Mouse (Mus musculus): Measurements from ENCODE around the gene Atp6v1a.

Gene Atp6v1a

GRCm38 (mm10) chr16:44139536-44140185 is at the start of gene Atp6v1a, which contains the start of gene Naa50:
Atp6v1a (minus strand) TSS chr16:44139705.
Naa50 (plus strand) TSS chr16:44139830.
- peak; percentile 94 for DNase-seq (ENCODE audit: low read depth, low spot score)

GRCm38 (mm10) chr16:44188766-44189165 is 49.3 kb upstream of the Atp6v1a start:
- DNase-seq (ENCODE audit: low read depth, low spot score): no peak

DNA sequence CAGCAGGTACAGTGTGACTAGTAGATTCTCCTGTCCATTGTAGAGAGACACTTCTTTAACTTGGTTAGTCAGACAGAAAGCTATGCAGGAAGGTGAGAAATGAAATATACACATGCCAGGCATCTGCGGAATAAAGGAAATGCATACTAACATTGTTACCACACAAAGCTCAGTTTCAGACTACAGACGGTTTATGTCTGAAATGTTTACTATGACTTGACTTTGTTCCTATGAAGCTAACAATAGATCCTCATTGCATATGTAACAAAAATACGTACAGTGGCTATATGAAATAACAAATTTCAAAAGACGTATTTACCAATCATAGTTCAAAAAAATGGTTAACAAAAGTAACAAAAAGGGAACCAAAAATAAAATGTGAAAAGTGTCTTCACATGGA is 47.7 kb upstream of the Atp6v1a start:
- no peak for DNase-seq (ENCODE audit: low read depth, low spot score)

DNA sequence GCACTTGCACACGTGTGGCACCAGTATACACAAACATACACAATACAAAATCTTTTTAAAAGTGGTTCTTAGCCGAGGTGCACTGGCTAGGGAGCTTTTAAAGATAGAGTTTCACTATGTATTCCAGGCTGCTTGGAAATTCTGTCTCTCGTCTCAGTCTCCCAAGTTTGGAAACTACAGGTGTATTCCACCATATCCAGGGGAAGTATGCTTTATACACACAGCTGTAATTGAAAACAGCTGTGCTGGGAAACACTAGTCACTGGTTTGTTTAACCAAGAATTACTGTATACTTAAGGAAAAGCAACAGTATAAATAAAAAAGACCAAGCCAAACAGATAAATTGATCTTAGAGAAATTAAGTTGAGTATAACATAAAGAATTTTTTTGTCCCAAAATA is 45.3 kb upstream of the Atp6v1a start:
- no peak for DNase-seq (ENCODE audit: low read depth, low spot score)

- DNase-seq (ENCODE audit: low read depth, low spot score): no peak
These were observed 43.1 kb upstream of the Atp6v1a start for GRCm38 (mm10) chr16:44182597-44182996.

DNA sequence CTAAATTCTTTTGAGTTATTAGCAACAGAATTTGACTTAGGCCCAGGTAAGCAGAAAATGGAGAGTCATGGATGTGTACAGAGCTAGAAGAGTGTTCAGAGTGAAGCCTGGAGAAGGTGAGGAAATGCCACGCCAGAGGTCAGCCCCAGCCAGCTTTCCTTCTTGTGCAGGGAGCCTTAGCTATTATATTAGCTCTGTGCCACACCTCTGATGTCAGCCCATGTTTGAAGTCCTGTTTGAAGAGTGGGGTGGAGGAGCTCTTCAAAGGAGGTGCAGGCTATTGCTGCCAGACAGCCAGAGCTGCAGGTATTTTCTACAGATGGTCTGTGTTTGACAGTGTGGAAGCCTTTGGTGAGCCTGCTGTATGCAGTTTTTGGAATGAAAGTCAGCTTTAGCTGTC is 39.0 kb upstream of the Atp6v1a start:
- no peak for DNase-seq (ENCODE audit: low read depth, low spot score)

DNA sequence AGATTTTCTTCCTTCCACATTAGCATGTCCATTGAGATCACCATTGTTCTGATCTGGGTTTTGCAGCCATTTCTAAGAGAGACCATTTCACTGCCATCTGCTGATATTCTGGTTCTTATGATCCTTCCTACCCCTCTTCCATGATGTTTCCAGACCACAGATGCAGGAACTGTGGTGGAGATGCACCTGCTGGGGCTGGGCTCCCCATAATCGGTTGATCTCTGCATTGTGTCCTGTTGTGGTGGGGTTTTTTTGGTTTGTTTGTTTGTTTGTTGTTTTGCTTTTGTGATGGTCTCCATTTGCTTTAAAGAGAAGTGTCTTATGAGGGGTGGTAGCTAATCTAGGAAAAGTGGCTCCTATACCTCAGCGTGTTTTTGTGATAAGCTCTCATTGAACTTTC is 37.0 kb upstream of the Atp6v1a start:
- no peak for DNase-seq (ENCODE audit: low read depth, low spot score)

DNA sequence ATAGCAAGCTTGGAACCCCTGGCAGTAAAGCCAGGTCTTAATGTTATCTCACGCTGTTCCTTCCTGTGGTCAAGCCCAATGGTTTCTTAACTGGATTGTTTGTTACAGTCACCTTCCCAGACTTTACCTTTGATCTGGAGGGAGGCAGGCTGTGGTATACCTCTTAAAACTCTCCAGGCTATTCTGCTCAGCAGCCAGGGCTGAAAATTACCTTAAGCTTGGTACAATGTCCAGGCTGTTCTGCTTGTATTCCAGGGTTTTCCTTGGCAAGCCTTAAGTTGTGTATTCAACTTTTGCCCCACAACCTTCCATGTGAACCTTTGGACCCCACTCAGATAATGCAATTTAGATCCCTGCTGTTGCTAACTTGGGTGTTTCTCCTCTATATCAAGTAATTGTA is 35.5 kb upstream of the Atp6v1a start:
- DNase-seq (ENCODE audit: low read depth, low spot score): no peak

DNA sequence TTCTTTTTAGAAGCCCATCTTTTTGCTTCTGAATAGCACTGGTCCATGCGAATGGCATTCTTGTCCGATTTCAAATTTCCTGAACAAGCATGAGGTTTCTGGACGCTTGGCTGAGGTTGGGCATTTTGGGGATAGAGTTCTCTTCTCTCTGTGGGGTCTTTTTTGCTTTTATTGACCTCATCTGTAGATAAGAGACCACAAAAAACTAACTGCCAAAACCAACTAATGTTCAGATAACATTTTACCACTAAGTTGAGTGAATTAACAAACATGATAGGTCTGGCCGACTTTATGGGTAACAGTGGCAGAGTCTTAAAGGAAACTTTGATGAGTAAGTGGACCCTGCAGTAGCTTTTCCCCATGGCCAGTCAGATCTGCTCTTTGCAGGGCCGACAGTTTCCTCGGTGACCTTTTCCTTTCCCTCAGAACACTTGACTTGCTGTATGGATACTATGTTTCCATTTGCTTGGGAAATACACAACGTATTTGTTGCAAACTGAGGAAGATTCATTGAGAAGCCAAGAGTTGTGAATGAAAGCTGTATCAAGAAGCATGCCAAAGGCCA is 34.5 kb upstream of the Atp6v1a start:
- no peak for DNase-seq (ENCODE audit: low read depth, low spot score)

DNA sequence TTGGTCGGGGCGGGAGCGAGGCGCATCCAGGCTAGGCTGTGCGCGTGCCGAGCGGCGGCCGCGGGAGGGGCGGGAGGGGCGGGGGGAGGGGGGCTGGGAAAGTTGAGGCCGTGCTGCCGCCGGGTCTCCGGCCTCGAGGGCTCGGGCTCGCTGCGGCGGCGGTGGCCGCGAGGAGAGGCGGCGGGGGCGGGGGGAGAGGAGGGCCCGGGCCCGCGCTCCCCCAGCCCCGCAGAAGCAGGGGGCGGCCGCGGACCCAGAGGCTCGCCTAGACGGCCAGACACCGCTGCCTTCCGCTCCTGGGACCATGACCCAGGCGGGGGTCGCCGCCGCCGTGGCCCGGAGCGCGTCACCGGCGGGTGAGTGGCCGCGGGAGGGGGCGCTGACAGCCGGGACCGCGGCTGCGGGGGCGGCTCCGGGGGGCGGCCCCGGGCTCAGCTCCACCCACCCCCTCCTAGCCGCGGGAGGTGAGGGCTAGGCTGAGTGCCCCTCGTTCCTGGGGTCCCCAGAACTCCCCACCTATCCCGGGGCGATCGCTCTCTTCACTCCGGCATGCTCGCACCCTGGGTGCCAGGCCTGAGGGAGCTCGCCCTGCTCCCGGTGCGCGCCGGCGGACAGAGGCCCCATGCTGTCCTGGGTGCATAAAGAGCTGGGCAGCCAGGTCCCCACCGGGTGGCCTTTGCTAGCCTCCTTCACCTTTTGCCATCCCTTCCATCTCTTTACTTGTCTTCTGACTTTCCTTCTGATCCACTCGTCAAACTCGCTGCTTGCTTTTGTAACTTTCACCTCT is 33.8 kb upstream of the Atp6v1a start, which contains the start of gene Usf3:
Usf3 (plus strand) TSS at position 92 of the 787 bp plus-strand sequence.
- DNase-seq (ENCODE audit: low read depth, low spot score): no peak

- peak; percentile 97 for DNase-seq (ENCODE audit: low read depth, low spot score)
These were observed 33.0 kb upstream of the Atp6v1a start for GRCm38 (mm10) chr16:44172297-44173154.

DNA sequence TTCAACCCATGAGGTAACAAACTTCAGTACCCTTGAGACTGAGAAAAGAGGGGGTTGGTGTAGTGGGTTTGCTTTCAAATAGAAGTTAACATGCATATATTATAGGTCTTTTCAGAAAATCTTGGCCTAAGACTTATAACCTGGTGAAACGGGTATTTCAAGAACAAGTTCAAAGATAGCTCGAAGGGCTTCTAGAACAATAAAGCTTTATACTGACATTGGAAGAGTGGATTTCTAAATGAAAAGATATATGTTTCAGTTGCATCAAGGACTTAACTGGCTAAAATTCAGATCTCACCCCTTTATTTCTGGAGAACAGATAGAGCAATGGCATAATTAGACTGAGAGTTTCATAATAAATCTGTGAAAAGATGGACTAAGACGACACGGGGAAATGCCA is 29.5 kb upstream of the Atp6v1a start:
- no peak for DNase-seq (ENCODE audit: low read depth, low spot score)

- no peak for DNase-seq (ENCODE audit: low read depth, low spot score)
These were observed 25.7 kb upstream of the Atp6v1a start for GRCm38 (mm10) chr16:44165182-44165581.

GRCm38 (mm10) chr16:44163831-44164230 is 24.3 kb upstream of the Atp6v1a start:
- DNase-seq (ENCODE audit: low read depth, low spot score): no peak

- DNase-seq (ENCODE audit: low read depth, low spot score): no peak
These were observed 19.8 kb upstream of the Atp6v1a start for GRCm38 (mm10) chr16:44159325-44159724.

DNA sequence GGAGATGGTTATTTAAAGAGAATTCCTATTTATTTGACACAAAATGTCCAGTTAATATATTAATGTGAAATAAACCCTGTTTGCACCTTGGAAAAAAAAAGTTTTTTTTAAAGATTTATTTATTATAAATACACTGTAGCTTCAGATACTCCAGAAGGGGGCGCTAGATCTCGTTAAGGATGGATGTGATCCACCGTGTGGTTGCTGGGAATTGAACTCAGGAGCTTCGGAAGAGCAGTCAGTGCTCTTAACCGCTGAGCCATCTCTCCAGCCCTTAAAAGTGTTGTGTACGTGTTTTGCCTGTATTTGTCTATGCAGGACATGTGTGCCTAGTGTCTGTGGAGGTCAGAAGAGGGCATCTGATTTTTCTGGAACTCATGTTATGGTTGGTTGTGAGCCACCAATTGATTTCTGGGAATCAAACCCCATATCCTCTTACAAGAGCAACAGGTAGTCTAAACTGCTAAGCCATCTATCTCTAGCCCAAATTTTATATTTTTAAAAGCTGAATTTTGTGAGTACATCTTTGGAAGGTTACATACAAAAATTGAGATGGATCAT is 15.1 kb upstream of the Atp6v1a start:
- DNase-seq (ENCODE audit: low read depth, low spot score): no peak

- DNase-seq (ENCODE audit: low read depth, low spot score): no peak
These were observed 9.7 kb upstream of the Atp6v1a start for GRCm38 (mm10) chr16:44149002-44149767.

GRCm38 (mm10) chr16:44141483-44141882 is 2.0 kb upstream of the Atp6v1a start:
- DNase-seq (ENCODE audit: low read depth, low spot score): no peak

- DNase-seq (ENCODE audit: low read depth, low spot score): peak; percentile 69
These were observed 782 bp upstream of the Atp6v1a start for GRCm38 (mm10) chr16:44140186-44140787.

DNA sequence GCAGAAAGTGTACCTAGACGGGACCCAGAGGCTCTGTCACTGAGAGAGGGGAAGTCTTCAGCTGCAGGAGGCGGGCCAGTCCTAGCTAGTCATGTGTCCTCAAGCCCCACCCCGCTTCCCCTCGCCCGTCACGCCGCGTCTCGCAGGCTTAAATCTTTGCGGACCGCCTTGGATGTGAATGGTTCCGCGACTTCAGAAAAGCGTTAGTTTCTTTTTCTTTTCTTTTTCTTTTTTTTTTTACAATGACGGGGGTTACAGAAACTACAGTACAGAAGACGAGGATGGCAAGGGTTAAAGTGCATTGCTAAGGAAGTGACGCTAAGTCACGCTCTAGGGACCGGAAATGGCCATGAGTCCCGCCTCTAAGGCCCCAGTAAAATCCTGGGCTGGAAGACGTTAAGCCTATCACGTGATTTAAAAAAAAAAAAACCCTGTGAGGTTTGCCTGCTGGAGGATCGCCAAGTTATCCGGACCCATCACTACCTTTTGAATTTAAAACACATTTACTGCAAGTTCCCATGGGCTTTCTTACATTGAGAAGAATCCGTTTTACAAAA is 448 bp downstream of the Atp6v1a start:
- DNase-seq (ENCODE audit: low read depth, low spot score): peak; percentile 94
